Mouse (Mus musculus): ENCODE measurements at regions not wholly inside any gene's neighbourhood (a gene's known extent, or its start where the extent isn't known, plus 50 kb on each side); places are given as distances from the start of the nearest gene placed in this dataset.

DNA sequence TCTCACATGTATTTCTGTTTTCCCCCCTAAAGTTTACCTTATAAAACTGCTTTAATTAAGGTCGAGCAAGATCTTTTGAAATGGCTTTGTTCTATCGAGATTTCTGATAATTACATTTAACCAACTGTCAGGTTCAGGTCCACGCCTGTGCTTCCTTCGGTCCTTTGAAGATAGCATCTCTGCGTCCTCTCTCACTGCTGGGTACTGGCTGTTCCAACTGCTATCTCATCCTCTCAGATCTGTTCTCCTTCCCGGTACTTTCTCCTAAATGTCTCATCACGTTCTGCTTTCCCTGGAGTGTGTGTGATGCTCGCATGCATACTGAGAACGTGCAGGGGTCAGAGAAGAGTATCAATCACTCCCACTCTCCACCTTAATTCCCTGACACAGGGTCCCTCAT lies 125.8 kb upstream of the A230072I06Rik start:
- Histone ChIP-seq H3K9me3 (replicated peaks; ENCODE audit: low read length) (no peaks in the 10 kb centered on the region), H3K36me3 (replicated peaks in 1 of 2; ENCODE audit: control insufficient read depth in 1 of 2, insufficient read depth in 1 of 2, low read length in 1 of 2) (no peaks in the 10 kb centered on the region), H3K27me3 (replicated peaks) (peaks cover 26% of the 10 kb centered on the region), H3K9ac (ENCODE audit: insufficient read depth, low read depth) (no peak overlapping the region), H3K4me3 (replicated peaks in 1 of 3; ENCODE audit: low read depth in 2 of 3, low read length in 2 of 3, poor library complexity in 1 of 3) (no peak overlapping the region), H3K4me2 (ENCODE audit: insufficient read depth, low read depth, poor library complexity, severe bottlenecking) (no peak overlapping the region), H3K27ac (ENCODE audit: insufficient read depth, low read depth) (no peak overlapping the region), H3K79me2 (replicated peaks; ENCODE audit: control insufficient read depth, extremely low read depth, insufficient read depth, poor library complexity, severe bottlenecking) (no peaks in the 10 kb centered on the region), H3K4me1 (ENCODE audit: control insufficient read depth in 1 of 2, insufficient read depth in 2 of 2) (peaks cover 0 to 13% of the 10 kb centered on the region in 2 experiments; a peak in 1 of 4 replicates)
- dilution Hi-C loops (cut with MboI; ENCODE audit: extremely low pct_ligation_motif_present, extremely low pct_unique_long_range_greater_than_20kb, low sequenced_read_pairs) (no loop called here), in situ Hi-C loops (cut with MboI; ENCODE audit: low pct_ligation_motif_present, low pct_unique_long_range_greater_than_20kb, low sequenced_read_pairs) (no loop called here)
- TF ChIP-seq TBP (conservative IDR thresholded peaks at IDR 0.05; ENCODE audit: low read depth, low read length): no peak
- no peak for TF ChIP-seq ZMIZ1 (IDR thresholded peaks at IDR 0.05; ENCODE audit: low read depth, low read length)
- no peak for TF ChIP-seq ELF1 (IDR thresholded peaks at IDR 0.05; ENCODE audit: low read depth, low read length)
- TF ChIP-seq JUN (IDR thresholded peaks at IDR 0.05; ENCODE audit: insufficient read depth, low read depth, low read length): no peak
- TF ChIP-seq ZC3H11A (IDR thresholded peaks at IDR 0.05; ENCODE audit: low read depth, low read length): no peak
- TF ChIP-seq NELFE (IDR thresholded peaks at IDR 0.05; ENCODE audit: low read depth, low read length): no peak
- TF ChIP-seq TCF12 (IDR thresholded peaks at IDR 0.05; ENCODE audit: low read depth, low read length): no peak
- DNase-seq (ENCODE audit: extremely low read depth): no peak

DNA sequence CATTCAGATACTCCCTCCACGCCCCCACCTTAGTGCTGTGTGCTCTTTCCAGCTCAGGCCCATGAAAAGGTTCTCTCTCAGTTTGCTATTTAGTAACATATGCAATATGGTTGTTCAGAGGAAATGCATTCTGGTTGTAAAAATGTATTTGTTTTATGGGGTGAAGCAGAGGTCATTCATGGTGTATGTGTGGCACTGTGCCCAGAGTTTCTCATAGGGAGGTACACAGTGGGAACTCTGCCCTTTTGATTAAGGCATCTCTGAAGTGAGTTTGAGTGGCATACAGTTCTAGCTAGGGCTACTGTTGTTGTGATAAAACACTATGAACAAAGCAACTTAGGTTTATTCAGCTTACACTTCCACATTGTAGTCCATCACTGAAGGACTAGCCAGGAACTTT lies 121.7 kb upstream of the A230072I06Rik start:
- no peaks in the 10 kb centered on the region for H3K36me3 ChIP-seq (replicated peaks in 1 of 2; ENCODE audit: control insufficient read depth in 1 of 2, insufficient read depth in 1 of 2, low read length in 1 of 2)
- no peak overlapping the region for H3K4me2 ChIP-seq (ENCODE audit: insufficient read depth, low read depth, poor library complexity, severe bottlenecking)
- no peak overlapping the region for H3K27ac ChIP-seq (ENCODE audit: insufficient read depth, low read depth)
- peaks cover 20% of the 10 kb centered on the region for H3K27me3 ChIP-seq (replicated peaks)
- no peak for DNase-seq (ENCODE audit: extremely low read depth)
- H3K4me1 ChIP-seq (ENCODE audit: control insufficient read depth in 1 of 2, insufficient read depth in 2 of 2): no peaks in the 10 kb centered on the region
- no peaks in the 10 kb centered on the region for H3K9me3 ChIP-seq (replicated peaks; ENCODE audit: low read length)
- dilution Hi-C loops (cut with MboI; ENCODE audit: extremely low pct_ligation_motif_present, extremely low pct_unique_long_range_greater_than_20kb, low sequenced_read_pairs): no loop called here
- no peaks in the 10 kb centered on the region for H3K79me2 ChIP-seq (replicated peaks; ENCODE audit: control insufficient read depth, extremely low read depth, insufficient read depth, poor library complexity, severe bottlenecking)
- no peak overlapping the region for H3K4me3 ChIP-seq (replicated peaks in 1 of 3; ENCODE audit: low read depth in 2 of 3, low read length in 2 of 3, poor library complexity in 1 of 3)
- H3K9ac ChIP-seq (ENCODE audit: insufficient read depth, low read depth): no peak overlapping the region
- TF ChIP-seq USF2 (conservative IDR thresholded peaks at IDR 0.05; ENCODE audit: low read depth, low read length) (no peak), JUN (IDR thresholded peaks at IDR 0.05; ENCODE audit: insufficient read depth, low read depth, low read length) (no peak), GABPA (IDR thresholded peaks at IDR 0.05; ENCODE audit: insufficient replicate concordance, low read depth, low read length) (no peak), ELF1 (IDR thresholded peaks at IDR 0.05; ENCODE audit: low read depth, low read length) (no peak), USF1 (IDR thresholded peaks at IDR 0.05; ENCODE audit: low read depth, low read length) (no peak), JUND (conservative IDR thresholded peaks at IDR 0.05; ENCODE audit: low read depth, low read length) (no peak), NRF1 (IDR thresholded peaks at IDR 0.05; ENCODE audit: low read depth, low read length) (no peak), E2F4 (IDR thresholded peaks at IDR 0.05; ENCODE audit: insufficient replicate concordance, low read depth, low read length) (no peak), POLR2A (IDR thresholded peaks at IDR 0.05; ENCODE audit: low read depth, low read length) (no peak)
- in situ Hi-C loops (cut with MboI; ENCODE audit: low pct_ligation_motif_present, low pct_unique_long_range_greater_than_20kb, low sequenced_read_pairs): no loop called here

DNA sequence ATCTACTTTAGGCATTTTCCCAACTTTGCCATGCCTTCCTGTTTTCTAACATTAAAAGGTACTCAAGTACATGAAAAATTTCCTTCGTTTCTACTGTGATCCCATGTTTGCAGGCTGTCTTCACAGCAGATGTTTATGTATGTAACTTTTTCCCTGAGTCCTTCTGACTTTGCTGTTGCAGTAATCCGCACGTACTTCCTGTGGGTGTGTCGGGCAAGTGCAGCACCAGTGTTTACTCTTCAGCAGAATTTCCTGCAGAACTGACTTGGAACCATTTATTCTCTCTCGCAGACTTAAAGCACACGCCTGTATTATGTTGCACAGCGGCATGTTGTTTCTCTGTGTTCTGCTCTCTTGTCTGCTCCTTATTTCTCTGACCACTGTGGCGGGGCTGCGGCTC lies 120.4 kb upstream of the A230072I06Rik start:
- Histone ChIP-seq H3K4me1 (ENCODE audit: control insufficient read depth in 1 of 2, insufficient read depth in 2 of 2) (no peaks in the 10 kb centered on the region), H3K9me3 (replicated peaks; ENCODE audit: low read length) (no peaks in the 10 kb centered on the region), H3K27me3 (replicated peaks) (peaks cover 31% of the 10 kb centered on the region), H3K27ac (ENCODE audit: insufficient read depth, low read depth) (no peak overlapping the region), H3K79me2 (replicated peaks; ENCODE audit: control insufficient read depth, extremely low read depth, insufficient read depth, poor library complexity, severe bottlenecking) (no peaks in the 10 kb centered on the region), H3K36me3 (replicated peaks in 1 of 2; ENCODE audit: control insufficient read depth in 1 of 2, insufficient read depth in 1 of 2, low read length in 1 of 2) (no peaks in the 10 kb centered on the region), H3K4me2 (ENCODE audit: insufficient read depth, low read depth, poor library complexity, severe bottlenecking) (no peak overlapping the region), H3K4me3 (replicated peaks in 1 of 3; ENCODE audit: low read depth in 2 of 3, low read length in 2 of 3, poor library complexity in 1 of 3) (no peak overlapping the region), H3K9ac (ENCODE audit: insufficient read depth, low read depth) (no peak overlapping the region)
- TF ChIP-seq PAX5 (IDR thresholded peaks at IDR 0.05; ENCODE audit: low read length): no peak
- no peak for TF ChIP-seq MEF2A (IDR thresholded peaks at IDR 0.05; ENCODE audit: borderline replicate concordance, low read depth, low read length)
- no peak for TF ChIP-seq NELFE (IDR thresholded peaks at IDR 0.05; ENCODE audit: low read depth, low read length)
- no peak for TF ChIP-seq ZC3H11A (IDR thresholded peaks at IDR 0.05; ENCODE audit: low read depth, low read length)
- TF ChIP-seq ZNF384 (IDR thresholded peaks at IDR 0.05; ENCODE audit: low read depth, low read length): no peak
- TF ChIP-seq CTCF (conservative IDR thresholded peaks at IDR 0.05 in 1 of 2, IDR thresholded peaks at IDR 0.05 in 1 of 2; ENCODE audit: low read depth in 2 of 2, low read length in 2 of 2): no peak
- in situ Hi-C loops (cut with MboI; ENCODE audit: low pct_ligation_motif_present, low pct_unique_long_range_greater_than_20kb, low sequenced_read_pairs) (no loop called here), dilution Hi-C loops (cut with MboI; ENCODE audit: extremely low pct_ligation_motif_present, extremely low pct_unique_long_range_greater_than_20kb, low sequenced_read_pairs) (no loop called here)
- DNase-seq (ENCODE audit: extremely low read depth): no peak
